In the genomic region with DNA sequence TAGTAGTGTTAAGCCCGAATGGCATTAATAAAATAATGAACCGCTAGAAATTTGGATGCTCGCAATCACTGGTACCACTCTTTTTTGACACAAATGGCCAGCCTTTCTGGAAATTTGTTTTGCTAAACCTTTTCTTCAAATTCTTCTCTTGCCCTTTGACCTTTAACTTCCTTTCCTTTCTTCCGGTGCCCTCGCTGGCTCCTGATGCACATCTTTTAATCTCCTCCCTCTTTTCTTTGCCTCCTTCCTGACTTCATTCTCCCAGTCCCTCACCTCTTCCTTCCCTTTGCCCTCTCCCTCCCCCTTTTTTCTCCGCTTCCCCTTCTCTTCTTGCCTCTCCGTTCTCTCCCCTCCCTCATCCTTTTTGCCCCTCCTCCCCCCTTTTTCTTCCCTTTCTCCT, we compare ENCODE assay signal across 9 mouse cellular contexts.
DNase-seq lines count a peak whose midpoint lies in the region; ATAC-seq and TF ChIP-seq lines count a peak whose summit lies in the region.
"Had no signal": no experiment of that assay in that cellular context is flagged by ENCODE, and none has a peak within 500 bp of the region (broad histone marks: within the 10 kb centered on the region; RNA-seq: fewer than 3 reads in every experiment).

No protein-coding gene starts in this region.

- no peak for DNase-seq in heart, adult 9 months (ENCODE audit: low spot score in 2 of 2)
- no peak for DNase-seq in gastrocnemius, adult 18-20 months (ENCODE audit: low spot score)
- no peak for DNase-seq in urinary bladder, postnatal 25 days (ENCODE audit: low spot score)
- DNase-seq in urinary bladder, adult 18-20 months (ENCODE audit: low spot score in 2 of 2), result no peak
- DNase-seq: B cell, adult 2 months had no signal

- H3K4me3 ChIP-seq in heart, embryonic 12.5 days, result peak overlapping the region; percentile 29
- H3K4me3 ChIP-seq in E14TG2a.4 (replicated peaks; ENCODE audit: low read length), result peak overlapping the region; percentile 46
- peak overlapping the region; percentile 17; the same call in 1 of the 2 replicates for H3K4me3 ChIP-seq in forebrain, embryonic 12.5 days (replicated peaks)
- no peak overlapping the region for H3K4me3 ChIP-seq in limb, embryonic 15.5 days

- no peak for TF ChIP-seq CTCF in E14TG2a.4 (conservative IDR thresholded peaks at IDR 0.05; ENCODE audit: low read length)

- no peak for ATAC-seq in heart, embryonic 12.5 days (ENCODE audit: insufficient number of reproducible peaks, low FRiP score)
- ATAC-seq in forebrain, embryonic 12.5 days (ENCODE audit: low FRiP score), result no peak
- no peak for ATAC-seq in limb, embryonic 15.5 days (ENCODE audit: insufficient number of reproducible peaks, low FRiP score, low TSS enrichment, low read depth)

- 13% methylated on average over 7 of the region's 7 CpGs for WGBS in heart, embryonic 12.5 days
- 14% methylated on average over 7 of the region's 7 CpGs for WGBS in forebrain, embryonic 12.5 days
- 39% methylated on average over 7 of the region's 7 CpGs for WGBS in limb, embryonic 15.5 days

- H3K4me1 ChIP-seq in heart, embryonic 12.5 days (replicated peaks), result peaks cover 11% of the 10 kb centered on the region; the same call in 1 of the 2 replicates
- H3K4me1 ChIP-seq in E14TG2a.4 (replicated peaks; ENCODE audit: low read depth, low read length), result peaks cover 65% of the 10 kb centered on the region
- peaks cover 37% of the 10 kb centered on the region for H3K4me1 ChIP-seq in forebrain, embryonic 12.5 days
- H3K4me1 ChIP-seq in limb, embryonic 15.5 days, result peaks cover 28% of the 10 kb centered on the region; the same call in 1 of the 2 replicates

- H3K36me3 ChIP-seq in heart, embryonic 12.5 days, result no peaks in the 10 kb centered on the region
- no peaks in the 10 kb centered on the region for H3K36me3 ChIP-seq in E14TG2a.4 (ENCODE audit: insufficient read depth, low read length)
- H3K36me3 ChIP-seq in forebrain, embryonic 12.5 days (replicated peaks), result no peaks in the 10 kb centered on the region
- no peaks in the 10 kb centered on the region for H3K36me3 ChIP-seq in limb, embryonic 15.5 days

- H3K4me2 ChIP-seq in heart, embryonic 12.5 days, result peak overlapping the region; percentile 69
- H3K4me2 ChIP-seq in forebrain, embryonic 12.5 days, result peak overlapping the region; percentile 55
- peak overlapping the region; percentile 44; the same call in 1 of the 2 replicates for H3K4me2 ChIP-seq in limb, embryonic 15.5 days

- no peak overlapping the region for H3K27ac ChIP-seq in heart, embryonic 12.5 days (ENCODE audit: poor library complexity, severe bottlenecking)
- peak overlapping the region; percentile 59 for H3K27ac ChIP-seq in forebrain, embryonic 12.5 days
- H3K27ac ChIP-seq in limb, embryonic 15.5 days, result no peak overlapping the region

- peaks cover 6% of the 10 kb centered on the region; the same call in 1 of the 2 replicates for H3K27me3 ChIP-seq in heart, embryonic 12.5 days (replicated peaks)
- H3K27me3 ChIP-seq in E14TG2a.4 (ENCODE audit: insufficient read depth, low read length), result peaks cover 6% of the 10 kb centered on the region; the same call in 1 of the 2 replicates
- peaks cover 28% of the 10 kb centered on the region; the same call in 1 of the 2 replicates for H3K27me3 ChIP-seq in forebrain, embryonic 12.5 days
- H3K27me3 ChIP-seq in limb, embryonic 15.5 days, result no peaks in the 10 kb centered on the region

- no peak overlapping the region for H3K9ac ChIP-seq in heart, embryonic 12.5 days
- peak overlapping the region; percentile 25; the same call in 1 of the 2 replicates for H3K9ac ChIP-seq in forebrain, embryonic 12.5 days
- H3K9ac ChIP-seq in limb, embryonic 15.5 days, result no peak overlapping the region

- H3K9me3 ChIP-seq in heart, embryonic 12.5 days (replicated peaks), result no peaks in the 10 kb centered on the region
- peaks cover 7% of the 10 kb centered on the region for H3K9me3 ChIP-seq in E14TG2a.4 (ENCODE audit: low read length)
- H3K9me3 ChIP-seq in forebrain, embryonic 12.5 days, result no peaks in the 10 kb centered on the region
- H3K9me3 ChIP-seq in limb, embryonic 15.5 days, result no peaks in the 10 kb centered on the region
